Mouse (Mus musculus) bone marrow macrophage, adult 2 months (primary cell): Measurements from ENCODE around the gene H3f3b. TPM values are rescaled to one million over a fixed set of nuclear protein-coding genes. Genes with fewer than 3 reads are reported as not detected.

Experiments
- H3K27ac ChIP-seq: 2 replicates; pipeline ENCODE4 v1.5.1; 2012; ENCODE audit warnings: low read depth, low read length; ENCODE audit not compliant: insufficient read depth
- H3K4me1 ChIP-seq: 2 replicates; pipeline ENCODE4 v1.6.1; 2012; ENCODE audit warnings: low read length; ENCODE audit not compliant: control insufficient read depth, insufficient read depth
- H3K4me3 ChIP-seq: 2 replicates; pipeline ENCODE4 v1.5.1; 2012; ENCODE audit warnings: mild to moderate bottlenecking, low read length, moderate library complexity; ENCODE audit not compliant: insufficient read depth
- CTCF ChIP-seq: IDR thresholded peaks from 2 replicates; pipeline ENCODE4 v1.5.1; 2012; ENCODE audit warnings: low read depth, mild to moderate bottlenecking, low read length, moderate library complexity
- POLR2A ChIP-seq: IDR thresholded peaks from 2 replicates; pipeline ENCODE4 v1.6.1; 2012; ENCODE audit warnings: mild to moderate bottlenecking, low read depth, low read length, borderline replicate concordance
- polyA plus RNA-seq: library from polyadenylated mRNA; stranded (reverse); fragments of >200 nt; gene quantifications from 2 replicates; pipeline ENCODE4 v1.2.4, GENCODE M21; 2012; ENCODE audit not compliant: missing spikeins, insufficient read depth, insufficient read length

The H3f3b gene
- polyA plus RNA-seq, 1 experiment: 431 TPM

DNA sequence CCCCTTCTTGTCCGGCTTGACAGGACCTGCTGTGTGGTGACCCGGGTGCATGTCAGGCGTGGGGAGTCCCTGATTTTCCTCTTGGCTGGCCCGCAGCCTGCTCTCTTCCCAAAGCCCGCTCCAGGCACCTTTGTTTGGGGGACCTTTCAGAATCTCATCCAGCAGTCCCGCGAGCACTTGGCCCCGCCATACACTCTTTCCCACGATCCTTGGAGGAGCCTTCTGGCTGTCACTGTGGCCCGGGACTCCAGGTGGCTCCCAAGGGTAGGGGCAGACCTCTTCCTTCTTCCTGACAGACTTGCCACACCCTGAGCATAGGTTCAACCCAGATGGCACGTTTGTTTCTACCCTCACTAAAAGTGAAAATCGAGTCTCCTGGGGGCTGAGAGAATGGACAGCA is 52.2 kb downstream of the H3f3b start:
- TF ChIP-seq CTCF (no peak), POLR2A (no peak)
- Histone ChIP-seq H3K4me3 (no peak overlapping the region), H3K4me1 (peaks cover under 1% of the 10 kb centered on the region; the same call in 1 of the 2 replicates), H3K27ac (no peak overlapping the region)

DNA sequence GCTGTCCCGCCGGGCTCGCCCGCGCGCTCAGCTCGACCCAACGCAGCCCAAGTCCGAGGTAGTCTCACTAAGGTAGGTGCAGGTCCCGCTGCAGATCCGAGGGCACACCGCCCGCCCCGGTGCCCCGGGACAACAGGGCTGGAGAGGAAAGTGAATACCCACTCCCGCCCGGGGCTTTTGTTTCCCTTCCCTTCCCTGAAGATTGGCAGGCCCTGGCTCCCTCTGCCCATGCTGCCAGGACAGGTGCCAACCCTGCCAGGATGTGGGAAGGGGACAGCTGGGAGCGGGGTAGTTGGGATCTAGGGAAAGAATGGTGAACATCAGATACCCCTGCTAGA is 52.7 kb downstream of the H3f3b start:
- Histone ChIP-seq H3K4me3 (peak overlapping the region; percentile 35), H3K4me1 (peaks cover 5% of the 10 kb centered on the region)
- TF ChIP-seq POLR2A: no peak
- no peak for TF ChIP-seq CTCF

GRCm38 (mm10) chr11:115974309-115975082 is 53.3 kb downstream of the H3f3b start, which contains the start of gene Itgb4:
Gene Itgb4 (plus strand): TSS chr11:115974709.
- no peak within 1 kb of the TSS for H3K27ac ChIP-seq
- H3K4me3 ChIP-seq: peak within 1 kb of the TSS; percentile 35
- no peak for TF ChIP-seq CTCF
- TF ChIP-seq POLR2A: no peak
- peaks cover 8% of the 10 kb centered on the region for H3K4me1 ChIP-seq

More for the DNA sequence above, 52.7 kb downstream of the H3f3b start:
- no peak overlapping the region for H3K27ac ChIP-seq

Other genes starting within 250 kb of the H3f3b start
- gene Caskin2, start 214.3 kb downstream of the H3f3b start, polyA plus RNA-seq: 3.9 and 5.6 TPM in 2 replicates
- gene Tsen54, start 213.2 kb downstream of the H3f3b start, polyA plus RNA-seq: 10.6 and 14.4 TPM in 2 replicates
- gene Llgl2, start 203.9 kb downstream of the H3f3b start, polyA plus RNA-seq: 4.0 and 4.9 TPM in 2 replicates
- not detected in 2 replicates for gene Myo15b, start 169.6 kb downstream of the H3f3b start, polyA plus RNA-seq
- not detected in 2 replicates for gene Smim5, start 128.0 kb downstream of the H3f3b start, polyA plus RNA-seq
- not detected in 2 replicates for gene Smim6, start 115.9 kb downstream of the H3f3b start, polyA plus RNA-seq
- 23.6 and 24.5 TPM in 2 replicates for gene Sap30bp, start 94.7 kb downstream of the H3f3b start, polyA plus RNA-seq
- gene Recql5, start 94.5 kb downstream of the H3f3b start, polyA plus RNA-seq: 19.9 and 21.5 TPM in 2 replicates
- gene Itgb4, start 53.3 kb downstream of the H3f3b start, polyA plus RNA-seq: 0.23 TPM in 1 of 2 replicates, not detected in the other
- gene Galk1, start 15.2 kb downstream of the H3f3b start, polyA plus RNA-seq: 12.2 and 14.4 TPM in 2 replicates
- 24.9 and 28.1 TPM in 2 replicates for gene Unk, start 2.4 kb upstream of the H3f3b start, polyA plus RNA-seq
- gene Unc13d, start 50.0 kb upstream of the H3f3b start, polyA plus RNA-seq: 23.2 and 32.3 TPM in 2 replicates
- 134 and 155 TPM in 2 replicates for gene Wbp2, start 59.0 kb upstream of the H3f3b start, polyA plus RNA-seq
- gene Trim47, start 99.2 kb upstream of the H3f3b start, polyA plus RNA-seq: 32.1 and 38.5 TPM in 2 replicates
- gene Trim65, start 103.2 kb upstream of the H3f3b start, polyA plus RNA-seq: 22.4 and 23.4 TPM in 2 replicates
- gene Mrpl38, start 110.9 kb upstream of the H3f3b start, polyA plus RNA-seq: 19.2 and 31.8 TPM in 2 replicates
- gene Fbf1, start 140.2 kb upstream of the H3f3b start, polyA plus RNA-seq: 21.1 and 26.4 TPM in 2 replicates
- gene Ten1, start 170.9 kb upstream of the H3f3b start, polyA plus RNA-seq: 70.4 TPM in 2 replicates
- gene Acox1, start 171.1 kb upstream of the H3f3b start, polyA plus RNA-seq: 47.0 and 47.6 TPM in 2 replicates
- not detected in 2 replicates for gene Evpl, start 210.1 kb upstream of the H3f3b start, polyA plus RNA-seq
- 42.5 and 43.7 TPM in 2 replicates for gene Srp68, start 246.3 kb upstream of the H3f3b start, polyA plus RNA-seq